Mouse (Mus musculus) thymus, postnatal 36 days (tissue): ENCODE data around the gene Prpf8.
A peak's percentile ranks its signal among the peaks of the same experiment; 100 is the strongest.

ENCODE experiments used
- DNase-seq, 2 experiments: peaks; one replicate each; pipeline ENCODE4 v3.0.0; 2022; ENCODE audit warnings: mixed read lengths in 2 of 2

Gene Prpf8

DNA sequence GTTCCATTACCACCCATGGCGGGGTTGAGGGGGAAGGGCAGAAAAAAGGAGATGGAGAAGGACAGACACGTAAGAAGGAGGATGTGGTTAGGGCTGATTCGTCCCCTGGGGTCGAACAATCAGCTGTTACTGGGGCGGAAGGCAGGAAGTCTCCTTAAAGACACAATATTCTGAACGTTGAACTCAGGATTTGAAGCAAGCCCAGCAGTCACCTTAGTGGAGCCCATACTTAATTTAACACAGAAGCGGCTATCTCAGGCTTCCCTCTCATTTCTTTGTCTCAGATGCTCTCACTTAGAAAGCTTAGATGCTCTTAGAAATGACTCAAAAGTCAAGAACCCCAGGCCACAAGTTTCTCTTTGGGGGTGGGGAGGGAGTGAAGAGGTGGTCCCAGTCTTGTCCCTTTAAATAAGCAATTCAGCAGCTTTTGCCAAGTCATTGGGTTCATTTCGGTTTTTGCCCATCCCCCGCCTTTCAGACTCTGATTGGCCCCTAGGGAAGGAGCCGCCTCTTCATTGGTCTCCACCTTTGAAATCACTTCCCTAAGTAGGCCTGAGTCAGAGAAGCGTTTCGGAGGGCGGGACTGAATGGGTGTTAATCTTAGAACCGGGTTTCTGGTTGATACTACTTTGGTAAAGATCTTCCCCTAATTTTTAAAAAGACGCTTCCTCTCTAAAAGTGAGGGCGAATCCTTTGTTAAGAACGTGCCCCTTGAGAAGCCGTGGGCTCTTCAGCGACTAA lies 26.3 kb upstream of the Prpf8 start:
- peak; percentile 80 to 89 for DNase-seq

DNA sequence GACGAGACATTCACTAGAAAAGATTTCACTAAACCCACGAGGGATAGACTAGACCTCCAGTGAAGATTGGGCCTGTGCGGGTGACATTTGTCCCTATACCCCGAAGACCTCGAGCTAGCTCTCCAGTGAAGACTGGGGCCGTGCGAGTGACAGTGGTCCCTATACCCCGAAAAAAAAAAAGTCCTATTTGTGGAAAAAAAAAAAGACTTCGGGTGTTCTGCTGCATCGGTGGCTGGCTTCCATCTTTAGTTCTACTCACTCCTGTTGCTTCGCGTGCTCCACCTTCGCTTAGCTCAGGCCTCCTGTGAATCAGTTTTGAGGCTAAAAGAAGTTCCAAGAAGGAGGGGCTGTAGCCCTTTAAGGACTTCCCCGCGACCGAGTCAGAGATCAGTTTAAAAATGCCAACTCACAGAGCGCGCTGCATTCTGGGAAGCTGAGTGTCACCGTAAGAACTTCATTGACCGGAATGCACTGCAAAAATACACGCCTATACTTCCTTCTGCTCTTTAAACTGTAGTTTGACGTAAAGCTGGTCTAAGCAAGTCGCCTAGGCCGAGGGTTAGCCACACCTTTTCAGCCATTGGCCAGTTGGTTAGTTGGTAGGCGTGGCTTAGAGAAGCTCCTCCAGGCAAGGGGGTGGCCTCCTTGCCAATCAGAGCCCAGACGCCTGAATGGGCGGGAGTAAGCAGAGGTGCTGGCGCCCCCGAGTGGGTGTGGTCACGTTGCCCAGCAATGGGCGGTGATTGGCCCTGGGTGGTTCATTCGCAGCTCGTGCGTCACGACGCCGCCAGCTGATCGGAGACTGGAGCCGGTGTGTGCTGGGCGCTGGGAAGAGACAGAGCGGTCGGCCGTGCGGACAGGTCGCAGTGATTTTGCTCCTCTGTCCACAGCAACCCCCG lies 25.5 kb upstream of the Prpf8 start, which contains the start of gene Tlcd2:
Tlcd2 (plus strand) TSS at position 872 of the 899 bp plus-strand sequence.
- DNase-seq, result peak; percentile 98 to 100

DNA sequence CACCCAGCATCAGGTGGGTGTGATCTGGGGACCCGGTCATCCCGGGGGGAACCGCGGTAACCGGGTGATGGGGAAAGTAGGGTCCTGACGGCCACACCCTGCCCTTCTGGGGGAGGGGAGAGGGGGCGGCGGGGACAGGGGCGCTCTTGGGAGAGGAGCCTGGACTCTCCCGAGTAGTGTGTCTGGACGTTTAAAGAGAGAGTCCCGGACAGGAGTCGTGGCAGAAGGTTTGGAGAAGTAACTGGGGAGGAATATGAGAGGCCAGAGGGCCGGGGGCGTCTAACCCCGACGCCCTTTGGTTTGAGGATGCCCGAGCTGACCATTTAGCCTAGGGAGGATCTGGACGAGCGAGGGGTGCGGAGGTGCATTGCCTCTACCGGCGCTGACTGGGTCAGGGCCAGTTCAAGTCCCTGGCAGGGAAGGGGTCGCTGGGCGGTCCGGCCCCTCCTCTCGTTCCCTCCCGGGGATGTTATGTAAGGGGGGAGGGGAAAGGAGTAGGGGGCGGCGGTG lies 24.8 kb upstream of the Prpf8 start:
- no peak for DNase-seq

DNA sequence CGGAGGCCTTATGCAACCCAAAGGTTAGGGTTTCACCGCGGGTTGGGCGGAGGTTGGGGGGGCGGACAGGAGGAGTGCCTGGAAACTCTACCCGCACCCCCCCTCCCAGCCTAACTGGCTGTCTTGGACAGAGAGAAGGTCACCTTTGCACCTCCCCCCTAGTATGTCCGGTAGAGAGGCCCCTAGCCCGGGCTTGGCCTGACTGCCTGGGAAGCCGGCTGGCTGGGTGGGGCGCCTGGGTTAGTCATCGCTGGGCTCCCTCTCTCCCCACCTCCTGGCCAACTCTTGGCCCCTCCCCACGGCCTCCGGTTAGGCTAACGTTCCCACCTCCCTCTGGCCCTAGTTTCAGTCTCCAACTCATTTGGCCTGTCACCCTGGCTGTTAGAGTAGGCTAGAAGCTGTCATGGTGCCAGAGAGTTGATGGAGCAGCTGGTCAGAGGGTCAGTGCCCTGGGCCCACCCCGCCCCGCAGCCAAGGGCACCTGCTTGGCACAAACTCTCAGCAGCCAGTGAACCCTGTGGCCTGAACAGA lies 24.3 kb upstream of the Prpf8 start:
- peak; percentile 32 to 73 for DNase-seq

GRCm38 (mm10) chr11:75462865-75463336 lies 23.7 kb upstream of the Prpf8 start:
- DNase-seq, result peak in 1 of 2 experiments; percentile 63

GRCm38 (mm10) chr11:75463624-75464023 lies 23.0 kb upstream of the Prpf8 start:
- DNase-seq, result no peak

GRCm38 (mm10) chr11:75464417-75464816 lies 22.2 kb upstream of the Prpf8 start:
- no peak for DNase-seq

DNA sequence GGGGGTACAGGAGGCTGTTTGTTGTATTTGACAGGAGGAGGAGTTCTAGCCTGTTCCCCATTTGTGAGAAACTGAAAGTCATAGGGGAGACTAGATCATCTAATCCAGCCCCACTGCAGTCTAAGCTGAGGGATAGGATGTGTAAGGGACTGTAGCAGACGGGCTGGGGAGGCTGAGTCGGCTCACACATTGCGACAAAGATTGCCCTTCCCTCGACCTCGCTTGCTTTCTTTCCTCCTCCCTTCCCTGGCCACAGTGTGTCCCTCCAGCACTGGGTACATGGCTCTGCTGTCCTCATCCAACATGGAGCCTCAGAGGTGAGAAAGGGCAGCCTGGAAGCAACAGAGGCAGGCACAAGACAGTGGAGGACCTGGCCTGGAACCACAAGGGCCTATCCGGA lies 21.6 kb upstream of the Prpf8 start:
- DNase-seq, result no peak

DNA sequence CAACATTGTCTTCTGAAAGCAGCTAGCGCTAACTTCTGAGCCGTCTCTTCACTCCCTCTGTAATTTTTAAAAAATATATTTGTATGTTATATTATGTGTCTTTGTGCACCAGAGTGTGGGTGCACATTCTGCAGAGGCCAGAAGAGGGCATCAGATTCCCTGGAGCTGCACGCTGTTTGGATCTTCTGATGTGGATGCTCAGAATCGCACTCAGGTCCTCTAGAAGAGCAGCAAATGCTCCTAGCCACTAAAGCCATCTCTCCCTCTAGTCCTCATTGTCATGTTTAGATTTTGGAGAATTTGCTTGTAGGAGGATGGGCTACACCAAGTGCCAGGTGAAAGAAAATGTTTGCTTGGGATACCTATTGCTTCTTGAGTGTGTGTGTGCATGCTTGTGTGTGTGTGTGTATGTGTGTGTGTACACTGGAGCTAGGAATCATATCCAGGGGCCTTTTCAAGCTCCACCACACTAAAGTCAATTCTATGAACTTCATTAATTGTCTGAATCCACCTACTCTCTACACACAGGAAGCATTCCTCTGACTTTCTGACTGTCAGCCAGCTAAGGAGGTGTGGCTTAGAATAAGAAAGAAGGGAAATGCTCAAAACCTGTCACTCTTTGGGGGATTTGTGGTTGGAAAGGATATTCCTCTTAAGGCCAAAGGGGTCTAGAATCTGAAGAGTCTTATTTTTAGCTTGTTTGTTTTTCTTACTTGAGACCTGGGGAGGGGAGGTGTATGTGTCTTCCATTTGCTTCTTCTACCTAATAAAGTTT lies 19.7 kb upstream of the Prpf8 start:
- no peak for DNase-seq

- peak in 1 of 2 experiments; percentile 41 for DNase-seq
Observed at GRCm38 (mm10) chr11:75467512-75468215, 19.0 kb upstream of the Prpf8 start.

- DNase-seq, result no peak
Observed at GRCm38 (mm10) chr11:75468410-75468809, 18.2 kb upstream of the Prpf8 start.

DNA sequence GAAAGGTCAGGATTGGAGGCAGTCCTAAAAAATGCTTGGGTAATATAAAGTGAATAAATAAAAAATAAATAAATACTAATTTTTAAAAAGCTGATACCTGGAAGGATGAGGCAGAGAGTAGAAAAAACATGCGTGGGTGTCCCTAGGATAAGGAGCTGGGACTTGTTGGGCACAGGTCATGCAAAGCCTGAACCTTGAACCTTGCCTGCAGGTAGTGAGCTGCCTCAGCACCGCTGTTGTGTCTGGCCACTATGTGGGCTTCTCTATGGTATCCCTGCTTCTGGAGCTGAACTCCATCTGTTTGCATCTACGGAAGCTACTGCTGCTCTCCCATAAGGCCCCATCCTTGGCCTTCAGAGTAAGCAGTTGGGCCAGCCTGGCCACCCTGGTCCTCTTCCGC lies 17.4 kb upstream of the Prpf8 start:
- DNase-seq, result no peak

- DNase-seq, result no peak
Observed at GRCm38 (mm10) chr11:75470675-75471074, 15.9 kb upstream of the Prpf8 start.

DNA sequence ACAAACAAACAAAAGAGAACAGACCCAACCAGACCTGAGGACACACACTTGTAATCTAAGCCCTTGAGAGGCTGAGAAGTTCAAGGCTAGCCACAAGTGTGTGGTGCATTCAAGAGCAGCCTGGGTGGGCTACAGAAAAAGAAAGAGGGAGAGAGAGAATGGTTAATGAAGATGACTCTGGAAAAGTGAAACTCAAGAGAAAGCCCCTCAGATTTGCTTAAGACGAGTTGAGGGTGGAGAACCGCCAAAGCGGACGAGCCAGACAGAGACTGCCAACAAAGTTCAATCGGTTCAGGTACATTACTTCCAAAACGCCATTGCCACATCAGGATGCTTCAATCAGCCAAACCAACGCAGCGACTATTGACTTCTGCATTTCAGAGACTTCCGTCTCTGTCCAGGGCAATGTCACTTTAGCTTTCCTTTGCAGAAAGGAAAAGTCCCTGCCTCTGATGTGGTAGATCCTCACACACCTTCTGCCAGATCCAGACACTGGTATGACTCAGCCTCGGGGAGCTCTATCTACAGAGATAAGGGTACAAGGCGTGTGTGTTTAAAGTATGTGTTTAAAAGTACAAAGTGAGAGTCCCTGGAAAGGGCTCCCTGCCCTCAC lies 14.0 kb upstream of the Prpf8 start:
- DNase-seq, result no peak

DNA sequence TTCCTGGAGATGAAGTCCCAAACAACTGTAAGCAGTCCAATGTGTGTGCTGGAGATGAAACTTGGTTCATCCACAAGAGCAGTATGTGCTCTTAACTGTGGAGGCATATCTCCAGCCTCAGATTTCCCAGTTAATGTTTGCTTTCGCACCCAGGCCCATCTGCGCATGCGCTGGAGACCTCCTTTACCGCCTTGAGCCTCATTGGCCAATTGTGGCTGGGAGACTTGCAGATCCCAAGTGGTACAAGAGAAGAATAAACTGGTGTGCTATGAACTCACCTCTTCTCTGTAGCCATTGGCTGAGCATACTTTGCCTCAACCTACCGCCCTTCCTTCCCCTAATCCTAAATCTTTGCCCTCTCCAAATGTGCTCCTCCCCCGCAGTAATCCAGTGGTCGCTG lies 13.2 kb upstream of the Prpf8 start:
- no peak for DNase-seq

- DNase-seq, result no peak
Observed at GRCm38 (mm10) chr11:75486192-75486591, 424 bp upstream of the Prpf8 start.

DNA sequence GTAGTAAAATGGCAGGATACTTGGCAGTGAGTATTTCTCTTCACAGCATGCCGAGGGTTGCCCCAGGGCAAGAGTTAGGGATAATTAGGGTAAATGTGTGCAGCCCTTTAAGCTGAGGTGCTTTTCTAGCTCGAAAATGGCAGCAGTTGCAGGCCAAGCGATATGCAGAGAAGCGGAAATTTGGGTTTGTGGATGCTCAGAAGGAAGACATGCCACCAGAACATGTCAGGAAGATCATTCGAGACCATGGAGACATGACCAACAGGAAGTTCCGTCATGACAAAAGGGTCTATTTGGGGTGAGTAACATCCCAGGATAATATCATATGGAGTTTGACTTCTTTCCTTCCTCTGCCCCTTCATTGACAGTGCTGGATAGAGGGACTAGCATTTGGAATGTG lies 880 bp downstream of the Prpf8 start:
- DNase-seq, result no peak

DNA sequence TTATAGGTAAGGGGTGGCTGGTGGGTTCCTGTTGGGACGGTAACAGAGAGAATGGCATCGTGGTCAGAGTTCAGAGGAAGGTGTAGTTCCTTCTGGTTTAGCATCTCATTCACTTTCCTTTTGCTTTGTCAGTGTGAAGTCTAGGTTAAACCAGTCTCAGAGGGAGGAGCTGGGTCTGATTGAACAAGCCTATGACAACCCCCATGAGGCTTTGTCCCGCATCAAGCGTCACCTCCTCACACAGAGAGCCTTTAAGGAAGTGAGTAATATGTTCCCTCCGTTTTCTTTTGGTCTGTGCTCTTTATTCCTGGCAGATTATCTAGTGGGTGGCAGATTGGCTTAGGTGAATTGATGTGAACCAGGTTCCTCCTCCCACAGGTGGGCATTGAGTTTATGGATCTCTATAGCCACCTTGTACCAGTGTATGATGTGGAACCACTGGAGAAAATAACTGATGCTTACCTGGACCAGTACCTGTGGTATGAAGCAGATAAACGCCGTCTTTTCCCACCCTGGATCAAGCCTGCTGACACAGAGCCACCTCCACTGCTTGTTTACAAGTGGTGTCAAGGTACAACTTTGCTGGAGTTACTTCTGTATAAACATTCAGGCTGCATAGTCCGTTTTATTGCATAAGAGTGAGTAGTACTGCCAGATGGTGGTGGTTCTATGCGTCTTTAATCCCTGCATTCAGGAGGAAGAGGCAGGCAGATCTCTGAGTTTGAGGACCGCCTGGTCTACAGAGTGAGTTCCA lies 7.9 kb downstream of the Prpf8 start:
- DNase-seq, result no peak

- no peak for DNase-seq
Observed at GRCm38 (mm10) chr11:75498126-75498525, 11.5 kb downstream of the Prpf8 start.

GRCm38 (mm10) chr11:75508162-75508561 lies 21.5 kb downstream of the Prpf8 start:
- DNase-seq, result no peak

DNA sequence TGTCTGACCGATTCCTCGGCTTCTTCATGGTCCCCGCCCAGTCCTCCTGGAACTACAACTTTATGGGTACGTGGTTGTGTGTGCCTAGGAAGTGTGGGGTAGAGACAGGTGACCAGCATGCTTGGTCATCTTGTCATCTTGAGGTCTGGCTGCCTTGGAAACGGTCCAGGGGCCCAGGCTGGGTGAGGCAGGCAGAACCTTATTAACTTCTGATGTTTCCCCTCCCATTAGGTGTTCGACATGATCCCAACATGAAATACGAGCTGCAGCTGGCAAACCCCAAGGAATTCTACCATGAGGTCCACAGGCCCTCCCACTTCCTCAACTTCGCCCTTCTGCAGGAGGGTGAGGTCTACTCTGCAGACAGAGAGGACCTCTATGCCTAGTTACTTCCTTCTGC lies 22.3 kb downstream of the Prpf8 start:
- DNase-seq, result no peak
